Mouse (Mus musculus): ENCODE measurements around the gene Actrt2.

DNA sequence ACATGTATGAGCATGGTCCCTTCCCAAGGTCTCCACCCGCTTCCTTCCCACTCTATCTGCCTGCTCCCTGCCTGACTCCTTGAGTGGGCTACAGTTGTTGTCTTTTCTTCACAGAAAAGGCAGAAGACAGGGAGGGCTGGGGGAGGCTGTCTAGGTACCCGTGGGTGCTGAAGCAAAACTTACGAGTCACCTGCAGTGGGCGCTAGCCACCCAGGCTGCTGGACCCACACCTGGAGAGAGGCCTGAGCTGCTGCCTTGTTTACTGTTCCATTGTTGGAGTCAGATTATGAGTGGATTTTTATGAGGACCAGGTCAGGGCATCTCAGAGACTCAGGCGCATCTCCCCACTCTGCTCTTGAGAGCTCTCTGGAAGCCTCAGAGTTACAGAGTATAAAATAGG is 28.9 kb upstream of the Actrt2 start:
- TF ChIP-seq CTCF (IDR thresholded peaks at IDR 0.05; ENCODE audit: low read depth) (0 out of 2 replicates have a peak, but pooled peaks have one; percentile 19), EP300 (IDR thresholded peaks at IDR 0.05; ENCODE audit: low read depth) (no peak)
